Mouse (Mus musculus) heart, adult 2 months (tissue): ENCODE results near the gene Cdk11b. TPM values are rescaled to one million over a fixed set of nuclear protein-coding genes. Genes with fewer than 3 reads are reported as not detected.

Experiments
- DNase-seq, 2 experiments: peaks; one replicate each; pipeline ENCODE4 v3.0.0; 2021
- H3K27ac ChIP-seq: fragments of 200-600 bp; 2 replicates; pipeline ENCODE4 v1.8.1; 2022
- H3K27me3 ChIP-seq: fragments of 200-500 bp; 2 replicates; pipeline ENCODE4 v1.6.1; 2012; ENCODE audit warnings: mild to moderate bottlenecking, low read length, inconsistent platforms, mixed read lengths; ENCODE audit not compliant: control insufficient read depth, insufficient read depth
- H3K36me3 ChIP-seq: fragments of 200-500 bp; 2 replicates; pipeline ENCODE4 v1.6.1; 2012; ENCODE audit warnings: low read length, inconsistent platforms; ENCODE audit not compliant: control insufficient read depth, insufficient read depth
- H3K4me1 ChIP-seq: fragments of 200-500 bp; 2 replicates; pipeline ENCODE4 v1.6.1; 2011; ENCODE audit warnings: low read length; ENCODE audit not compliant: control insufficient read depth, insufficient read depth
- H3K4me3 ChIP-seq: fragments of 200-600 bp; 2 replicates; pipeline ENCODE4 v1.8.1; 2022
- H3K79me2 ChIP-seq: fragments of 200-500 bp; replicated peaks from 2 replicates; pipeline ENCODE4 v1.6.1; 2012; ENCODE audit warnings: mild to moderate bottlenecking, inconsistent platforms, low read length, moderate library complexity, mixed read lengths; ENCODE audit not compliant: control insufficient read depth, insufficient read depth
- H3K9ac ChIP-seq: fragments of 200-500 bp; 2 replicates; pipeline ENCODE4 v1.6.1; 2012; ENCODE audit warnings: low read depth, mild to moderate bottlenecking, control low read depth, inconsistent platforms, low read length, mixed read lengths
- CTCF ChIP-seq: fragments of 200-600 bp; IDR thresholded peaks from 2 replicates; pipeline ENCODE4 v1.8.1; 2022; ENCODE audit warnings: antibody characterized with exemption, mild to moderate bottlenecking, moderate library complexity
- EP300 ChIP-seq: fragments of 200-500 bp; IDR thresholded peaks from 2 replicates; pipeline ENCODE4 v1.6.1; 2011; ENCODE audit warnings: low read depth, low read length, control low read depth; ENCODE audit not compliant: insufficient read depth
- POLR2A ChIP-seq: fragments of 200-500 bp; IDR thresholded peaks from 2 replicates; pipeline ENCODE4 v1.6.1; 2011; ENCODE audit warnings: mild to moderate bottlenecking, low read depth, low read length, control low read depth; ENCODE audit not compliant: insufficient read depth
- WGBS: fragments of 180-500 bp; shearing (Covaris S2); methylation state at CpG from one replicate; pipeline ENCODE4 v1.1.7; 2018; 5-methylcytosine and 5-hydroxymethylcytosine counted together
- intact Hi-C: fragments of 180-260 bp; cut with DNase I; formaldehyde crosslinking; loops from one replicate; pipeline ENCODE4 v1.15.1; 2025
- long read RNA-seq: library from polyadenylated mRNA; stranded (forward); transcript quantifications from one replicate; pipeline ENCODE4 v2.0.0, GENCODE M21; 2021
- polyA plus RNA-seq: library from polyadenylated mRNA; depleted of rRNA; stranded (reverse); fragments of >200 nt; gene quantifications from 2 replicates; pipeline ENCODE4 v1.2.3, GENCODE M21; 2012; rRNA removed
- total RNA-seq, 2 experiments: library from RNA; stranded (reverse); gene quantifications; 2 replicates each; pipeline ENCODE4 v1.2.3; 2021

The Cdk11b gene
- total RNA-seq (10 to 100 TPM; 29.3 to 30.2 TPM), polyA plus RNA-seq (17.4 and 20.5 TPM in 2 replicates)
- long read RNA-seq, transcript Cdk11b-201 (20 exons, 2,595 nt) = major isoform, 14 of 41 reads
- long read RNA-seq, transcript Cdk11b-202 (20 exons, 2,673 nt) = minor isoform, 5 of 41 reads
- long read RNA-seq, partial matches to known transcripts = 8 of 41 reads
- long read RNA-seq, other reads (novel, unspliced or antisense) = 14 of 41 reads

- Histone ChIP-seq H3K4me1 (no peaks in the 10 kb centered on the region; the same call in 1 of the 2 replicates), H3K9ac (peak within 1 kb of the TSS; percentile 88), H3K79me2 (no peaks in the 10 kb centered on the region; the same call in 1 of the 2 replicates), H3K4me3 (peak within 1 kb of the TSS; percentile 97), H3K27ac (peak within 1 kb of the TSS; percentile 93), H3K27me3 (no peaks in the 10 kb centered on the region), H3K36me3 (peaks cover 2% of the 10 kb centered on the region; the same call in 1 of the 2 replicates)
- TF ChIP-seq CTCF = no peak
- TF ChIP-seq EP300 = peak; percentile 70; the same call in 1 of the 2 replicates
- peak; percentile 93 for TF ChIP-seq POLR2A
- under 1% methylated on average over 84 of the region's 84 CpGs for WGBS
- DNase-seq = peak; percentile 95 to 97
- intact Hi-C loops = loop anchor here (2.0 to 5.0 kb wide), 3 partner anchors 24 to 138 kb away; partner anchors contain the start of genes Atad3a and Slc35e2
Observed at GRCm38 (mm10) chr4:155624338-155625291, at the start of gene Cdk11b. Gene Cdk11b, plus strand, starts transcription at chr4:155624854.

- intact Hi-C loops = loop anchor here (10.0 kb wide), 1 partner anchor 210 kb away; the partner anchor contains the start of gene Prkcz
Observed at GRCm38 (mm10) chr4:155574931-155575330, 49.7 kb upstream of the Cdk11b start.

GRCm38 (mm10) chr4:155575521-155575920 lies 49.1 kb upstream of the Cdk11b start:
- intact Hi-C loops = loop anchor here (10.0 kb wide), 1 partner anchor 211 kb away; the partner anchor contains the start of gene Prkcz
- TF ChIP-seq CTCF (no peak), POLR2A (no peak), EP300 (no peak)
- Histone ChIP-seq H3K36me3 (peaks cover 3% of the 10 kb centered on the region; the same call in 1 of the 2 replicates), H3K79me2 (peaks cover 3% of the 10 kb centered on the region; the same call in 1 of the 2 replicates), H3K4me1 (peaks cover 19% of the 10 kb centered on the region), H3K9ac (no peak overlapping the region), H3K27me3 (no peaks in the 10 kb centered on the region), H3K27ac (no peak overlapping the region), H3K4me3 (no peak overlapping the region)
- DNase-seq = no peak
- WGBS = 89% methylated on average over 8 of the region's 8 CpGs

More at GRCm38 (mm10) chr4:155574931-155575330, 49.7 kb upstream of the Cdk11b start:
- Histone ChIP-seq H3K9ac (no peak overlapping the region), H3K79me2 (peaks cover 3% of the 10 kb centered on the region; the same call in 1 of the 2 replicates), H3K4me3 (no peak overlapping the region), H3K4me1 (peaks cover 19% of the 10 kb centered on the region), H3K27ac (no peak overlapping the region), H3K36me3 (peaks cover 3% of the 10 kb centered on the region; the same call in 1 of the 2 replicates), H3K27me3 (no peaks in the 10 kb centered on the region)
- no peak for TF ChIP-seq CTCF
- WGBS = 43% methylated on average over 11 of the region's 11 CpGs
- DNase-seq = no peak

- intact Hi-C loops = loop anchor here (10.0 kb wide), 1 partner anchor 212 kb away; the partner anchor contains the start of gene Prkcz
- H3K9ac ChIP-seq = no peak overlapping the region
- H3K27me3 ChIP-seq = no peaks in the 10 kb centered on the region
- TF ChIP-seq POLR2A (no peak), EP300 (no peak), CTCF (no peak)
- H3K4me1 ChIP-seq = peaks cover 13% of the 10 kb centered on the region
- H3K79me2 ChIP-seq = peaks cover under 1% of the 10 kb centered on the region; the same call in 1 of the 2 replicates
- H3K4me3 ChIP-seq = no peak overlapping the region
- H3K36me3 ChIP-seq = no peaks in the 10 kb centered on the region
- H3K27ac ChIP-seq = no peak overlapping the region
- peak in 1 of 2 experiments; percentile 30 for DNase-seq
- WGBS = 81% methylated on average over 9 of the region's 9 CpGs
Observed at GRCm38 (mm10) chr4:155577132-155577531, 47.5 kb upstream of the Cdk11b start.

GRCm38 (mm10) chr4:155577741-155578140 lies 46.9 kb upstream of the Cdk11b start:
- Histone ChIP-seq H3K79me2 (no peaks in the 10 kb centered on the region; the same call in 1 of the 2 replicates), H3K4me3 (no peak overlapping the region)
- intact Hi-C loops = loop anchor here (10.0 kb wide), 1 partner anchor 213 kb away; the partner anchor contains the start of gene Prkcz

More at GRCm38 (mm10) chr4:155577741-155578140, 46.9 kb upstream of the Cdk11b start:
- Histone ChIP-seq H3K4me1 (peaks cover 12% of the 10 kb centered on the region), H3K9ac (no peak overlapping the region), H3K36me3 (no peaks in the 10 kb centered on the region), H3K27ac (no peak overlapping the region), H3K27me3 (no peaks in the 10 kb centered on the region)
- 85% methylated on average over 5 of the region's 5 CpGs for WGBS
- no peak for DNase-seq
- no peak for TF ChIP-seq POLR2A
- TF ChIP-seq EP300 = no peak
- TF ChIP-seq CTCF = no peak
